ENCODE assay signal across 13 mouse cellular contexts in the genomic region with DNA sequence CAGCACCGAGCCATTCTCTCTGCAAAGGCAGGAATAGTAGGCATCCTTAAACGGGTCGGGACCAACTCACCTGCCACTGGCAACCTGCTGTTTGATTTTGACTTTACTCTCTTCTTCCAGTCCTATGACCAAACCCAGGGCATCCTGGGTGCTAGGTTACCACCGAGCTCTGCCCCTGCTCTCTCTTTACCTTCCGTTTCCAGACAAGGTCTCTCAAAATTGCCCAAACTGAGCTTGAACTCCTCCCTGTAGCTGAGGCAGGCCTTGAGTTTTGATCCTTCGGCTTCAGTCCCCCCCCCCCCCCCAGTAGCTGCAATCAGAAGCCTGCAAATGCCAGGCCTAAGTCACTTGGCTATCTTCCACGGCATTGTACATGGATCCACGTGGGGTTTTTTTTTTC. TPM values are rescaled to one million over a fixed set of nuclear protein-coding genes. Genes with fewer than 3 reads are reported as not detected.
A peak's percentile ranks its signal among the peaks of the same experiment; 100 is the strongest.
DNase-seq lines count a peak whose midpoint lies in the region; ATAC-seq lines count a peak whose summit lies in the region.
"Had no signal": no experiment of that assay in that cellular context is flagged by ENCODE, and none has a peak within 500 bp of the region (broad histone marks: within the 10 kb centered on the region; RNA-seq: fewer than 3 reads in every experiment).

No protein-coding gene starts in this region.

- H3K9me3 ChIP-seq in heart, embryonic 15.5 days (replicated peaks), result no peaks in the 10 kb centered on the region
- no peaks in the 10 kb centered on the region for H3K9me3 ChIP-seq in kidney, embryonic 16.5 days (ENCODE audit: low read length)
- no peaks in the 10 kb centered on the region for H3K9me3 ChIP-seq in intestine, embryonic 16.5 days (ENCODE audit: control insufficient read depth, low read length)
- H3K9me3 ChIP-seq: hindbrain, embryonic 15.5 days; liver, embryonic 15.5 days had no signal

- WGBS in heart, embryonic 15.5 days, result 63% methylated on average over 8 of the region's 8 CpGs
- 73% methylated on average over 8 of the region's 8 CpGs for WGBS in kidney, embryonic 16.5 days
- 72% methylated on average over 8 of the region's 8 CpGs for WGBS in intestine, embryonic 16.5 days

- H3K27me3 ChIP-seq in heart, embryonic 15.5 days, result no peaks in the 10 kb centered on the region
- H3K27me3 ChIP-seq in kidney, embryonic 16.5 days (ENCODE audit: insufficient read depth, low read length), result no peaks in the 10 kb centered on the region
- no peaks in the 10 kb centered on the region for H3K27me3 ChIP-seq in intestine, embryonic 16.5 days (replicated peaks; ENCODE audit: control insufficient read depth, insufficient read depth, low read length)
- H3K27me3 ChIP-seq: hindbrain, embryonic 15.5 days had no signal

- H3K4me2 ChIP-seq in heart, embryonic 15.5 days, result no peak overlapping the region
- no peak overlapping the region for H3K4me2 ChIP-seq in kidney, embryonic 16.5 days (replicated peaks; ENCODE audit: low read depth, low read length)
- H3K4me2 ChIP-seq in intestine, embryonic 16.5 days (ENCODE audit: low read depth, low read length), result no peak overlapping the region

- intact Hi-C loops in heart, postnatal 25 days (cut with DNase I), result loop anchor here (5.0 kb wide), 1 partner anchor 56 kb away; no protein-coding TSS in a partner anchor

- H3K27ac ChIP-seq in heart, embryonic 15.5 days, result peak overlapping the region; percentile 28
- peak overlapping the region; percentile 62; the same call in 1 of the 2 replicates for H3K27ac ChIP-seq in kidney, embryonic 16.5 days (ENCODE audit: low read length)
- peak overlapping the region; percentile 37 for H3K27ac ChIP-seq in intestine, embryonic 16.5 days (ENCODE audit: low read length)
- H3K27ac ChIP-seq: hindbrain, embryonic 15.5 days; left cerebral cortex, adult 2 months; liver, embryonic 15.5 days had no signal

- no peaks in the 10 kb centered on the region for H3K36me3 ChIP-seq in heart, embryonic 15.5 days
- no peaks in the 10 kb centered on the region for H3K36me3 ChIP-seq in kidney, embryonic 16.5 days (ENCODE audit: insufficient read depth, low read length)
- H3K36me3 ChIP-seq in intestine, embryonic 16.5 days (ENCODE audit: control insufficient read depth, insufficient read depth, low read length), result no peaks in the 10 kb centered on the region
- H3K36me3 ChIP-seq: hindbrain, embryonic 15.5 days; liver, embryonic 15.5 days had no signal

- H3K9ac ChIP-seq in heart, embryonic 15.5 days, result no peak overlapping the region
- H3K9ac ChIP-seq in kidney, embryonic 16.5 days (replicated peaks; ENCODE audit: low read length), result no peak overlapping the region
- no peak overlapping the region for H3K9ac ChIP-seq in intestine, embryonic 16.5 days (ENCODE audit: low read depth, low read length)
- H3K9ac ChIP-seq: hindbrain, embryonic 15.5 days; liver, embryonic 15.5 days had no signal

- peaks cover 68% of the 10 kb centered on the region for H3K4me1 ChIP-seq in heart, embryonic 15.5 days (replicated peaks)
- H3K4me1 ChIP-seq in kidney, embryonic 16.5 days (ENCODE audit: insufficient read depth, low read length), result peaks cover 65% of the 10 kb centered on the region
- H3K4me1 ChIP-seq in intestine, embryonic 16.5 days (ENCODE audit: control insufficient read depth, insufficient read depth, low read length), result peaks cover 53% of the 10 kb centered on the region

- DNase-seq in adrenal gland, postnatal 14 days, result peak; percentile 42
- DNase-seq in adrenal gland, postnatal 4 days (ENCODE audit: low spot score in 2 of 2), result no peak
- no peak for DNase-seq in heart, postnatal 25 days (ENCODE audit: low spot score)
- DNase-seq in kidney, postnatal 36 days, result no peak
- no peak for DNase-seq in urinary bladder, postnatal 36 days (ENCODE audit: low spot score in 2 of 2)

- no peak for ATAC-seq in heart, embryonic 15.5 days (replicated peaks; ENCODE audit: insufficient number of reproducible peaks, insufficient read depth, low FRiP score, low read depth)
- ATAC-seq in kidney, embryonic 16.5 days (ENCODE audit: low FRiP score, low TSS enrichment), result no peak
- ATAC-seq in intestine, embryonic 16.5 days, result no peak
- ATAC-seq: activated CD4-positive, CD25-positive, alpha-beta regulatory T cell, adult 4 months; CD4-positive, CD25-positive, alpha-beta regulatory T cell, adult 4 months had no signal

- H3K4me3 ChIP-seq in heart, embryonic 15.5 days, result no peak overlapping the region
- no peak overlapping the region for H3K4me3 ChIP-seq in kidney, embryonic 16.5 days (ENCODE audit: low read length)
- no peak overlapping the region for H3K4me3 ChIP-seq in intestine, embryonic 16.5 days (ENCODE audit: low read length)
- H3K4me3 ChIP-seq: left cerebral cortex, adult 2 months had no signal

RNA-seq across cellular contexts. Expression of gene Slc38a10, which starts 17.4 kb away (rescaled TPM):
- 105 and 115 TPM in 2 replicates for total RNA-seq in adrenal gland, postnatal 14 days (2021)
- total RNA-seq in adrenal gland, postnatal 4 days (2021), result 100 to 1,000 TPM; 132 to 147 TPM
- 77.5 and 91.4 TPM in 2 replicates for polyA plus RNA-seq in heart, embryonic 15.5 days (2015; fragmentation: Nextera tagmentation; extraction: Ambion mirVana)
- 10 to 100 TPM; 75.9 to 78.0 TPM for total RNA-seq in heart, postnatal 25 days (2021)
- 132 and 133 TPM in 2 replicates for polyA plus RNA-seq in kidney, embryonic 16.5 days (2015; fragmentation: Nextera tagmentation; extraction: Ambion mirVana)
- polyA plus RNA-seq in intestine, embryonic 16.5 days (2015; fragmentation: Nextera tagmentation; extraction: Ambion mirVana), result 84.6 and 91.4 TPM in 2 replicates
